Mouse (Mus musculus): ENCODE results near the gene Osbpl10. TPM values are rescaled to one million over a fixed set of nuclear protein-coding genes. Genes with fewer than 3 reads are reported as not detected.
"Not testable (repeated sequence)": the region's sequence is repeated elsewhere in the genome, so short reads cannot be mapped to it uniquely, and the experiment has no call there.

The Osbpl10 gene
- polyA plus RNA-seq, 1 experiment: not detected

- Histone ChIP-seq H3K9me3 (ENCODE audit: control insufficient read depth, low read length) (peaks cover 11% of the 10 kb centered on the region), H3K36me3 (ENCODE audit: control insufficient read depth) (no peaks in the 10 kb centered on the region), H3K27me3 (ENCODE audit: control insufficient read depth) (no peaks in the 10 kb centered on the region), H3K4me1 (ENCODE audit: control insufficient read depth) (no peaks in the 10 kb centered on the region), H3K4me3 (replicated peaks) (no peak overlapping the region)
- no peak for TF ChIP-seq GATA1 (IDR thresholded peaks at IDR 0.05; ENCODE audit: low read length)
- TF ChIP-seq TAL1 (IDR thresholded peaks at IDR 0.05; ENCODE audit: low read length): no peak
These were observed 33.7 kb upstream of the Osbpl10 start for GRCm38 (mm10) chr9:114944642-114945041.

GRCm38 (mm10) chr9:114945576-114945975 lies 32.8 kb upstream of the Osbpl10 start:
- TF ChIP-seq TAL1 (IDR thresholded peaks at IDR 0.05; ENCODE audit: low read length) (no peak), GATA1 (IDR thresholded peaks at IDR 0.05; ENCODE audit: low read length) (no peak)
- H3K4me3 ChIP-seq (replicated peaks): no peak overlapping the region
- no peaks in the 10 kb centered on the region for H3K27me3 ChIP-seq (ENCODE audit: control insufficient read depth)
- peaks cover 11% of the 10 kb centered on the region for H3K9me3 ChIP-seq (ENCODE audit: control insufficient read depth, low read length)
- no peaks in the 10 kb centered on the region for H3K36me3 ChIP-seq (ENCODE audit: control insufficient read depth)
- H3K4me1 ChIP-seq (ENCODE audit: control insufficient read depth): no peaks in the 10 kb centered on the region

GRCm38 (mm10) chr9:114948395-114948794 lies 30.0 kb upstream of the Osbpl10 start:
- H3K27me3 ChIP-seq (ENCODE audit: control insufficient read depth): no peaks in the 10 kb centered on the region
- no peak for TF ChIP-seq GATA1 (IDR thresholded peaks at IDR 0.05; ENCODE audit: low read length)
- TF ChIP-seq TAL1 (IDR thresholded peaks at IDR 0.05; ENCODE audit: low read length): no peak
- H3K4me1 ChIP-seq (ENCODE audit: control insufficient read depth): no peaks in the 10 kb centered on the region
- no peaks in the 10 kb centered on the region for H3K36me3 ChIP-seq (ENCODE audit: control insufficient read depth)
- no peak overlapping the region for H3K4me3 ChIP-seq (replicated peaks)
- H3K9me3 ChIP-seq (ENCODE audit: control insufficient read depth, low read length): peaks cover 2% of the 10 kb centered on the region; the same call in 1 of the 2 replicates

GRCm38 (mm10) chr9:114952866-114953265 lies 25.5 kb upstream of the Osbpl10 start:
- TF ChIP-seq TAL1 (IDR thresholded peaks at IDR 0.05; ENCODE audit: low read length): no peak
- TF ChIP-seq GATA1 (IDR thresholded peaks at IDR 0.05; ENCODE audit: low read length): no peak
- Histone ChIP-seq H3K27me3 (ENCODE audit: control insufficient read depth) (no peaks in the 10 kb centered on the region), H3K4me1 (ENCODE audit: control insufficient read depth) (no peaks in the 10 kb centered on the region), H3K4me3 (replicated peaks) (no peak overlapping the region), H3K36me3 (ENCODE audit: control insufficient read depth) (no peaks in the 10 kb centered on the region), H3K9me3 (ENCODE audit: control insufficient read depth, low read length) (peaks cover 4% of the 10 kb centered on the region; the same call in 1 of the 2 replicates)

GRCm38 (mm10) chr9:114955340-114955739 lies 23.0 kb upstream of the Osbpl10 start:
- Histone ChIP-seq H3K36me3 (ENCODE audit: control insufficient read depth) (no peaks in the 10 kb centered on the region), H3K9me3 (ENCODE audit: control insufficient read depth, low read length) (peaks cover 4% of the 10 kb centered on the region; the same call in 1 of the 2 replicates), H3K27me3 (ENCODE audit: control insufficient read depth) (no peaks in the 10 kb centered on the region), H3K4me1 (ENCODE audit: control insufficient read depth) (no peaks in the 10 kb centered on the region), H3K4me3 (replicated peaks) (no peak overlapping the region)
- TF ChIP-seq TAL1 (IDR thresholded peaks at IDR 0.05; ENCODE audit: low read length) (no peak), GATA1 (IDR thresholded peaks at IDR 0.05; ENCODE audit: low read length) (no peak)

- no peaks in the 10 kb centered on the region for H3K4me1 ChIP-seq (ENCODE audit: control insufficient read depth)
These were observed 21.4 kb upstream of the Osbpl10 start for GRCm38 (mm10) chr9:114956945-114957344.

GRCm38 (mm10) chr9:114960043-114960789 lies 18.2 kb upstream of the Osbpl10 start:
- H3K27me3 ChIP-seq (ENCODE audit: control insufficient read depth): no peaks in the 10 kb centered on the region
- H3K9me3 ChIP-seq (ENCODE audit: control insufficient read depth, low read length): peaks cover 4% of the 10 kb centered on the region; the same call in 1 of the 2 replicates
- no peak overlapping the region for H3K4me3 ChIP-seq (replicated peaks)
- H3K4me1 ChIP-seq (ENCODE audit: control insufficient read depth): no peaks in the 10 kb centered on the region
- TF ChIP-seq TAL1 (IDR thresholded peaks at IDR 0.05; ENCODE audit: low read length) (no peak), GATA1 (IDR thresholded peaks at IDR 0.05; ENCODE audit: low read length) (no peak)
- H3K36me3 ChIP-seq (ENCODE audit: control insufficient read depth): no peaks in the 10 kb centered on the region

More at GRCm38 (mm10) chr9:114956945-114957344, 21.4 kb upstream of the Osbpl10 start:
- H3K9me3 ChIP-seq (ENCODE audit: control insufficient read depth, low read length): peaks cover 4% of the 10 kb centered on the region; the same call in 1 of the 2 replicates
- H3K27me3 ChIP-seq (ENCODE audit: control insufficient read depth): no peaks in the 10 kb centered on the region
- H3K36me3 ChIP-seq (ENCODE audit: control insufficient read depth): no peaks in the 10 kb centered on the region
- no peak overlapping the region for H3K4me3 ChIP-seq (replicated peaks)
- TF ChIP-seq TAL1 (IDR thresholded peaks at IDR 0.05; ENCODE audit: low read length) (no peak), GATA1 (IDR thresholded peaks at IDR 0.05; ENCODE audit: low read length) (no peak)

- Histone ChIP-seq H3K4me1 (ENCODE audit: control insufficient read depth) (no peaks in the 10 kb centered on the region), H3K9me3 (ENCODE audit: control insufficient read depth, low read length) (peaks cover 3% of the 10 kb centered on the region; the same call in 1 of the 2 replicates), H3K27me3 (ENCODE audit: control insufficient read depth) (no peaks in the 10 kb centered on the region), H3K36me3 (ENCODE audit: control insufficient read depth) (no peaks in the 10 kb centered on the region), H3K4me3 (replicated peaks) (no peak overlapping the region)
- TF ChIP-seq GATA1 (IDR thresholded peaks at IDR 0.05; ENCODE audit: low read length) (no peak), TAL1 (IDR thresholded peaks at IDR 0.05; ENCODE audit: low read length) (no peak)
These were observed 17.5 kb upstream of the Osbpl10 start for GRCm38 (mm10) chr9:114960844-114961243.

- Histone ChIP-seq H3K9me3 (ENCODE audit: control insufficient read depth, low read length) (peaks cover 7% of the 10 kb centered on the region; the same call in 1 of the 2 replicates), H3K36me3 (ENCODE audit: control insufficient read depth) (no peaks in the 10 kb centered on the region), H3K4me1 (ENCODE audit: control insufficient read depth) (no peaks in the 10 kb centered on the region), H3K27me3 (ENCODE audit: control insufficient read depth) (no peaks in the 10 kb centered on the region), H3K4me3 (replicated peaks) (no peak overlapping the region)
- no peak for TF ChIP-seq TAL1 (IDR thresholded peaks at IDR 0.05; ENCODE audit: low read length)
- no peak for TF ChIP-seq GATA1 (IDR thresholded peaks at IDR 0.05; ENCODE audit: low read length)
These were observed 14.3 kb upstream of the Osbpl10 start for GRCm38 (mm10) chr9:114964093-114964492.

- not testable (repeated sequence) for H3K36me3 ChIP-seq (ENCODE audit: control insufficient read depth); H3K4me1 ChIP-seq (ENCODE audit: control insufficient read depth); H3K9me3 ChIP-seq (ENCODE audit: control insufficient read depth, low read length)
These were observed 12.1 kb upstream of the Osbpl10 start for GRCm38 (mm10) chr9:114966286-114966685.

More at GRCm38 (mm10) chr9:114966286-114966685, 12.1 kb upstream of the Osbpl10 start:
- H3K4me3 ChIP-seq (replicated peaks); H3K27me3 ChIP-seq (ENCODE audit: control insufficient read depth): not testable (repeated sequence)

Data from erythroblast, embryonic 14.5 days (primary cell).